Mouse (Mus musculus) MEL (cell line): Measurements from ENCODE around the gene Zcchc14. TPM values are rescaled to one million over a fixed set of nuclear protein-coding genes. Genes with fewer than 3 reads are reported as not detected.

Experiments
- DNase-seq: peaks from one replicate; pipeline ENCODE4 v3.0.0; 2011; ENCODE audit warnings: low read depth, low spot score
- H3K27ac ChIP-seq: 2 replicates; pipeline ENCODE4 v1.5.1; 2012; ENCODE audit warnings: low read depth, mild to moderate bottlenecking, control low read depth, low read length, moderate library complexity; ENCODE audit not compliant: control insufficient read depth
- H3K27me3 ChIP-seq, 2 experiments: fragments of 150-350 bp in 1 of 2; sonication (generic) in 1 of 2; 2 replicates each; pipeline ENCODE4 v1.6.1; 2012; ENCODE audit warnings: low read length in 2 of 2, mild to moderate bottlenecking in 2 of 2, improper control_type of control experiment in 1 of 2, moderate library complexity in 1 of 2; ENCODE audit not compliant: insufficient read depth in 2 of 2, control insufficient read depth in 1 of 2
- H3K36me3 ChIP-seq, 2 experiments: 2 replicates each; pipeline ENCODE4 v1.6.1; 2012 to 2014; ENCODE audit warnings: low read length in 2 of 2, improper control_type of control experiment in 1 of 2, inconsistent platforms in 1 of 2, mild to moderate bottlenecking in 1 of 2; ENCODE audit not compliant: insufficient read depth in 2 of 2, control insufficient read depth in 1 of 2
- H3K4me1 ChIP-seq, 2 experiments: fragments of 150-350 bp in 1 of 2; sonication (generic) in 1 of 2; 2 replicates each; pipeline ENCODE4 v1.6.1; 2012; ENCODE audit warnings: low read length in 2 of 2, improper control_type of control experiment in 1 of 2, mild to moderate bottlenecking in 1 of 2; ENCODE audit not compliant: insufficient read depth in 2 of 2, control insufficient read depth in 1 of 2
- H3K4me3 ChIP-seq, 2 experiments: fragments of 150-350 bp in 1 of 2; sonication (generic) in 1 of 2; 2 replicates each; pipeline ENCODE4 v1.5.1; 2012; ENCODE audit warnings: low read depth in 2 of 2, low read length in 2 of 2, mild to moderate bottlenecking in 2 of 2, moderate library complexity in 2 of 2, control low read depth in 1 of 2, improper control_type of control experiment in 1 of 2; ENCODE audit not compliant: control insufficient read depth in 1 of 2, insufficient read depth in 1 of 2
- H3K79me2 ChIP-seq: 2 replicates; pipeline ENCODE4 v1.6.1; 2012; ENCODE audit warnings: mild to moderate bottlenecking, low read length, moderate library complexity; ENCODE audit not compliant: control insufficient read depth, poor library complexity, insufficient read depth
- H3K9ac ChIP-seq: 2 replicates; pipeline ENCODE4 v1.6.1; 2012; ENCODE audit warnings: low read depth, mild to moderate bottlenecking, control low read depth, low read length, moderate library complexity; ENCODE audit not compliant: control insufficient read depth, poor library complexity, severe bottlenecking
- H3K9me3 ChIP-seq: fragments of 150-350 bp; sonication (generic); replicated peaks from 2 replicates; pipeline ENCODE4 v1.6.1; 2012; ENCODE audit warnings: mild to moderate bottlenecking, low read length, improper control_type of control experiment, moderate library complexity; ENCODE audit not compliant: insufficient read depth
- BHLHE40 ChIP-seq: IDR thresholded peaks from 2 replicates; pipeline ENCODE4 v1.6.1; 2012; ENCODE audit warnings: low read depth, mild to moderate bottlenecking, inconsistent platforms, low read length, improper control_type of control experiment, borderline replicate concordance
- CHD1 ChIP-seq: IDR thresholded peaks from 2 replicates; pipeline ENCODE4 v1.6.1; 2012; ENCODE audit warnings: low read depth, mild to moderate bottlenecking, inconsistent platforms, low read length, improper control_type of control experiment
- CHD2 ChIP-seq: IDR thresholded peaks from 2 replicates; pipeline ENCODE4 v1.6.1; 2011; ENCODE audit warnings: low read length, improper control_type of control experiment
- CTCF ChIP-seq, 3 experiments: IDR thresholded peaks in 2 of 3; conservative IDR thresholded peaks in 1 of 3; 2 replicates each; pipeline ENCODE4 v1.5.1; 2011 to 2012; ENCODE audit warnings: low read length in 3 of 3, low read depth in 2 of 3, mild to moderate bottlenecking in 2 of 3, improper control_type of control experiment in 1 of 3, inconsistent platforms in 1 of 3, mixed read lengths in 1 of 3, moderate library complexity in 1 of 3; ENCODE audit not compliant: control insufficient read depth in 1 of 3, insufficient read depth in 1 of 3, poor library complexity in 1 of 3, severe bottlenecking in 1 of 3
- E2F4 ChIP-seq: IDR thresholded peaks from 2 replicates; pipeline ENCODE4 v1.6.1; 2011; ENCODE audit warnings: low read depth, low read length, improper control_type of control experiment, borderline replicate concordance
- ELF1 ChIP-seq: IDR thresholded peaks from 2 replicates; pipeline ENCODE4 v1.6.1; 2014; ENCODE audit warnings: low read depth, mild to moderate bottlenecking, inconsistent platforms, low read length, improper control_type of control experiment, moderate library complexity
- EP300 ChIP-seq, 2 experiments: IDR thresholded peaks; 2 replicates each; pipeline ENCODE4 v1.6.1; 2011; ENCODE audit warnings: improper control_type of control experiment in 2 of 2, low read length in 2 of 2, low read depth in 1 of 2, mild to moderate bottlenecking in 1 of 2
- ETS1 ChIP-seq: IDR thresholded peaks from 2 replicates; pipeline ENCODE4 v1.6.1; 2012; ENCODE audit warnings: low read depth, mild to moderate bottlenecking, inconsistent platforms, low read length, improper control_type of control experiment, moderate library complexity
- GATA1 ChIP-seq: IDR thresholded peaks from 2 replicates; pipeline ENCODE4 v1.6.1; 2011; ENCODE audit warnings: low read depth, low read length, improper control_type of control experiment
- HCFC1 ChIP-seq: IDR thresholded peaks from 2 replicates; pipeline ENCODE4 v1.6.1; 2012; ENCODE audit warnings: low read depth, mild to moderate bottlenecking, inconsistent platforms, low read length, improper control_type of control experiment, moderate library complexity
- JUND ChIP-seq: IDR thresholded peaks from 2 replicates; pipeline ENCODE4 v1.6.1; 2011; ENCODE audit warnings: low read depth, mild to moderate bottlenecking, improper control_type of control experiment, low read length
- KAT2A ChIP-seq: conservative IDR thresholded peaks from 2 replicates; pipeline ENCODE4 v1.6.1; 2012; ENCODE audit warnings: low read depth, low read length, improper control_type of control experiment, inconsistent platforms
- MAFK ChIP-seq: IDR thresholded peaks from 2 replicates; pipeline ENCODE4 v1.6.1; 2011; ENCODE audit warnings: low read depth, mild to moderate bottlenecking, low read length, improper control_type of control experiment, borderline replicate concordance
- MAX ChIP-seq: IDR thresholded peaks from 2 replicates; pipeline ENCODE4 v1.6.1; 2011; ENCODE audit warnings: low read length, improper control_type of control experiment
- MAZ ChIP-seq: IDR thresholded peaks from 2 replicates; pipeline ENCODE4 v1.6.1; 2012; ENCODE audit warnings: low read depth, mild to moderate bottlenecking, inconsistent platforms, low read length, improper control_type of control experiment
- MXI1 ChIP-seq: IDR thresholded peaks from 2 replicates; pipeline ENCODE4 v1.6.1; 2011; ENCODE audit warnings: mild to moderate bottlenecking, low read depth, low read length, improper control_type of control experiment
- MYB ChIP-seq: IDR thresholded peaks from 2 replicates; pipeline ENCODE4 v1.6.1; 2011; ENCODE audit warnings: mild to moderate bottlenecking, low read depth, low read length, improper control_type of control experiment
- MYC ChIP-seq: IDR thresholded peaks from 2 replicates; pipeline ENCODE4 v1.6.1; 2011; ENCODE audit warnings: low read depth, mild to moderate bottlenecking, low read length, improper control_type of control experiment, moderate library complexity
- NELFE ChIP-seq: IDR thresholded peaks from 2 replicates; pipeline ENCODE4 v1.6.1; 2011; ENCODE audit warnings: low read depth, low read length, improper control_type of control experiment
- NRF1 ChIP-seq: IDR thresholded peaks from 2 replicates; pipeline ENCODE4 v1.6.1; 2014; ENCODE audit warnings: low read depth, mild to moderate bottlenecking, inconsistent platforms, low read length, improper control_type of control experiment, moderate library complexity; ENCODE audit not compliant: poor library complexity, insufficient read depth, severe bottlenecking
- POLR2A ChIP-seq, 2 experiments: IDR thresholded peaks; 2 replicates each; pipeline ENCODE4 v1.6.1; 2011 to 2012; ENCODE audit warnings: low read length in 2 of 2, mild to moderate bottlenecking in 2 of 2, control low read depth in 1 of 2, improper control_type of control experiment in 1 of 2, low read depth in 1 of 2, moderate library complexity in 1 of 2; ENCODE audit not compliant: control insufficient read depth in 1 of 2, insufficient read depth in 1 of 2, poor library complexity in 1 of 2
- POLR2AphosphoS2 ChIP-seq: IDR thresholded peaks from 2 replicates; pipeline ENCODE4 v1.6.1; 2011; ENCODE audit warnings: low read length, improper control_type of control experiment
- POLR2AphosphoS5 ChIP-seq: IDR thresholded peaks from 2 replicates; pipeline ENCODE4 v1.6.1; 2012; ENCODE audit warnings: low read depth, borderline replicate concordance, mild to moderate bottlenecking, inconsistent platforms, low read length, moderate library complexity, mixed read lengths
- RAD21 ChIP-seq: IDR thresholded peaks from 2 replicates; pipeline ENCODE4 v1.6.1; 2011; ENCODE audit warnings: mild to moderate bottlenecking, low read depth, low read length, improper control_type of control experiment
- RCOR1 ChIP-seq: IDR thresholded peaks from 2 replicates; pipeline ENCODE4 v1.6.1; 2012; ENCODE audit warnings: low read depth, mild to moderate bottlenecking, inconsistent platforms, low read length, improper control_type of control experiment
- SIN3A ChIP-seq: IDR thresholded peaks from 2 replicates; pipeline ENCODE4 v1.6.1; 2012; ENCODE audit warnings: low read length, improper control_type of control experiment, inconsistent platforms
- SMC3 ChIP-seq: IDR thresholded peaks from 2 replicates; pipeline ENCODE4 v1.6.1; 2011; ENCODE audit warnings: low read depth, low read length, improper control_type of control experiment
- TAL1 ChIP-seq: IDR thresholded peaks from 2 replicates; pipeline ENCODE4 v1.6.1; 2012; ENCODE audit warnings: mild to moderate bottlenecking, inconsistent platforms, low read length, moderate library complexity, mixed read lengths
- TBP ChIP-seq: IDR thresholded peaks from 2 replicates; pipeline ENCODE4 v1.8.0; 2011; ENCODE audit warnings: low read depth, low read length, improper control_type of control experiment
- TCF12 ChIP-seq: IDR thresholded peaks from 2 replicates; pipeline ENCODE4 v1.6.1; 2014; ENCODE audit warnings: low read depth, mild to moderate bottlenecking, inconsistent platforms, low read length, improper control_type of control experiment, moderate library complexity
- UBTF ChIP-seq: IDR thresholded peaks from 2 replicates; pipeline ENCODE4 v1.6.1; 2012; ENCODE audit warnings: low read depth, mild to moderate bottlenecking, inconsistent platforms, low read length, improper control_type of control experiment, moderate library complexity, borderline replicate concordance; ENCODE audit not compliant: insufficient read depth
- USF1 ChIP-seq: IDR thresholded peaks from 2 replicates; pipeline ENCODE4 v1.6.1; 2014; ENCODE audit warnings: low read depth, mild to moderate bottlenecking, inconsistent platforms, low read length, improper control_type of control experiment, moderate library complexity
- ZC3H11A ChIP-seq: IDR thresholded peaks from 2 replicates; pipeline ENCODE4 v1.6.1; 2012; ENCODE audit warnings: low read depth, mild to moderate bottlenecking, inconsistent platforms, low read length, improper control_type of control experiment
- ZMIZ1 ChIP-seq: IDR thresholded peaks from 2 replicates; pipeline ENCODE4 v1.6.1; 2012; ENCODE audit warnings: low read depth, mild to moderate bottlenecking, inconsistent platforms, low read length, improper control_type of control experiment, moderate library complexity
- ZNF384 ChIP-seq: IDR thresholded peaks from 2 replicates; pipeline ENCODE4 v1.6.1; 2012; ENCODE audit warnings: low read depth, mild to moderate bottlenecking, inconsistent platforms, low read length, improper control_type of control experiment
- polyA plus RNA-seq, 2 experiments: library from polyadenylated mRNA; stranded (reverse) in 1 of 2; unstranded in 1 of 2; fragments of >175 nt in 1 of 2; fragments of >200 nt in 1 of 2; gene quantifications; 2 replicates each; pipeline versions ENCODE4 v1.2.1 to v1.2.4; 2012; ENCODE audit warnings: low replicate concordance in 2 of 2, low read depth in 1 of 2; ENCODE audit not compliant: insufficient read length in 2 of 2, insufficient read depth in 1 of 2, missing spikeins in 1 of 2
- total RNA-seq: library from RNA; depleted of rRNA; stranded (reverse); fragments of 300-350 nt; gene quantifications from 2 replicates; pipeline ENCODE4 v1.2.3, GENCODE M21; 2012

The Zcchc14 gene
- total and polyA plus RNA-seq, 3 experiments, result 0.04 to 0.11 TPM; not detected in 1

- Histone ChIP-seq H3K79me2 (peaks cover 31% of the 10 kb centered on the region), H3K27me3 (no peaks in the 10 kb centered on the region), H3K27ac (peak overlapping the region; percentile 22; the same call in 1 of the 2 replicates), H3K4me1 (peaks cover 2 to 22% of the 10 kb centered on the region in 2 experiments; a peak in 3 of 4 replicates), H3K36me3 (peaks cover 0 to 11% of the 10 kb centered on the region in 2 experiments; a peak in 2 of 4 replicates), H3K9ac (peak overlapping the region; percentile 53), H3K4me3 (peak overlapping the region; percentile 39 to 49), H3K9me3 (no peaks in the 10 kb centered on the region)
- TF ChIP-seq BHLHE40 (no peak), ETS1 (peak; percentile 92), MYB (no peak), EP300 (IDR thresholded peaks at IDR 0.05; ENCODE audit: low read depth in 1 of 2, low read length in 2 of 2) (peak in 1 of 2 experiments; percentile 26; a peak in 1 of 4 replicates), NELFE (no peak), TAL1 (no peak), UBTF (no peak), ZC3H11A (no peak), TCF12 (peak; percentile 38; the same call in 1 of the 2 replicates), MXI1 (peak; percentile 87), CHD2 (no peak), HCFC1 (peak; percentile 32; the same call in 1 of the 2 replicates), SIN3A (peak; percentile 90), POLR2AphosphoS2 (no peak), CTCF (IDR thresholded peaks at IDR 0.05 in 2 of 3, conservative IDR thresholded peaks at IDR 0.05 in 1 of 3; ENCODE audit: control insufficient read depth in 1 of 3, insufficient read depth in 1 of 3, low read depth in 2 of 3, low read length in 3 of 3, poor library complexity in 1 of 3, severe bottlenecking in 1 of 3) (no peak), RCOR1 (no peak), ZNF384 (no peak), MYC (no peak), ELF1 (no peak), USF1 (no peak), POLR2AphosphoS5 (no peak), POLR2A (IDR thresholded peaks at IDR 0.05; ENCODE audit: control insufficient read depth in 1 of 2, insufficient read depth in 1 of 2, low read depth in 1 of 2, low read length in 2 of 2, poor library complexity in 1 of 2) (no peak), SMC3 (no peak), NRF1 (no peak), MAZ (no peak), ZMIZ1 (no peak), MAFK (no peak), MAX (peak; percentile 59), KAT2A (no peak), E2F4 (no peak), GATA1 (no peak), JUND (no peak), RAD21 (no peak), TBP (no peak), CHD1 (no peak)
- DNase-seq, result peak; percentile 79
Measured at GRCm38 (mm10) chr8:121580465-121580864, 72.2 kb downstream of the Zcchc14 start.
